ENCODE assay signal across 8 mouse cellular contexts in the genomic region with DNA sequence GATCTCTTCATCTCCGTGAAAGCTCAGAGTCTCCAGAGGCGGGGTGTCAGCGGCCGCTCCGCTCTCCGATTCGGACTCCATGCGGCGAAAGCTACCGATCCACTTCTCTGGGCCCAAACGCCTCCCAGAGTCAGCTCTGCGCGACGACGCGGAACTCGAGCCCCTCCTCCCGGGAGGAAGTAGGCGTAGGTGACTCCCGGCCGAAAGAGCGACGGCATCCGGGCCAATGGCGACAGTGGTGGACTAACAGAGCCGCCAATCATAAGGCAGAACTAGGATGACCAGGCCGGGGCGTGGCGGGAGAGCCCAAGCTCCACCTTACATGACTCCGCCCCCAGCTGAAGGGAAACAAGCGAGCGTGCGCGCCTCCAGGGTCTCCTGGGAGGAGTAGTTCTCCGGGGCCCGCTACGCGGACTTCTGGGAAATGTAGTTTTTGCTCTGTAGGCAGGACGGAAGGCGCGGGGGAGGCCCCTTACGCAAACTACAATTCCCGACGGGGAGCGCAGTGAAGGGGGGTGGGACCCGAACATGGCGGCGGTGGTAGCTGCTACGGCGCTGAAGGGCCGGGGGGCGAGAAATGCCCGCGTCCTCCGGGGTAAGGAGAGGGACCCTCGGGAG. TPM values are rescaled to one million over a fixed set of nuclear protein-coding genes. Genes with fewer than 3 reads are reported as not detected.
DNase-seq lines count a peak whose midpoint lies in the region; ATAC-seq lines count a peak whose summit lies in the region.

A gene (minus strand): TSS at position 196 of the 618 bp plus-strand sequence.
A gene (plus strand): TSS at position 388 of the 618 bp plus-strand sequence.

- peak within 1 kb of the TSS; percentile 18 for H3K27ac ChIP-seq in brown adipose tissue, adult 24 weeks (replicated peaks; ENCODE audit: low read depth, low read length)
- peak within 1 kb of the TSS; percentile 85 for H3K27ac ChIP-seq in heart, embryonic 13.5 days (replicated peaks)
- peak within 1 kb of the TSS; percentile 80 for H3K27ac ChIP-seq in liver, embryonic 12.5 days
- H3K27ac ChIP-seq in stomach, embryonic 15.5 days, result peak within 1 kb of the TSS; percentile 84

- H3K9me3 ChIP-seq in heart, embryonic 13.5 days, result no peaks in the 10 kb centered on the region
- no peaks in the 10 kb centered on the region for H3K9me3 ChIP-seq in liver, embryonic 12.5 days (replicated peaks)
- no peaks in the 10 kb centered on the region for H3K9me3 ChIP-seq in stomach, embryonic 15.5 days

- H3K4me2 ChIP-seq in heart, embryonic 13.5 days, result peak within 1 kb of the TSS; percentile 83
- H3K4me2 ChIP-seq in liver, embryonic 12.5 days, result peak within 1 kb of the TSS; percentile 95
- H3K4me2 ChIP-seq in stomach, embryonic 15.5 days, result peak within 1 kb of the TSS; percentile 68

- peaks cover 3% of the 10 kb centered on the region; the same call in 1 of the 2 replicates for H3K4me1 ChIP-seq in brown adipose tissue, adult 24 weeks (ENCODE audit: control insufficient read depth, insufficient read depth, insufficient read length, low read length)
- H3K4me1 ChIP-seq in heart, embryonic 13.5 days, result peaks cover 53% of the 10 kb centered on the region
- peaks cover 60% of the 10 kb centered on the region for H3K4me1 ChIP-seq in liver, embryonic 12.5 days
- H3K4me1 ChIP-seq in stomach, embryonic 15.5 days, result peaks cover 33% of the 10 kb centered on the region

- under 1% methylated on average over 56 of the region's 56 CpGs for WGBS in heart, embryonic 13.5 days
- WGBS in liver, embryonic 12.5 days (ENCODE audit: insufficient replicate concordance), result under 1% methylated on average over 56 of the region's 56 CpGs
- WGBS in stomach, embryonic 15.5 days, result 0% methylated on average over 56 of the region's 56 CpGs

- no peaks in the 10 kb centered on the region for H3K27me3 ChIP-seq in heart, embryonic 13.5 days (replicated peaks)
- H3K27me3 ChIP-seq in liver, embryonic 12.5 days (replicated peaks), result no peaks in the 10 kb centered on the region
- no peaks in the 10 kb centered on the region for H3K27me3 ChIP-seq in stomach, embryonic 15.5 days (replicated peaks)

- peaks cover 67% of the 10 kb centered on the region for H3K36me3 ChIP-seq in heart, embryonic 13.5 days
- peaks cover 57% of the 10 kb centered on the region for H3K36me3 ChIP-seq in liver, embryonic 12.5 days
- H3K36me3 ChIP-seq in stomach, embryonic 15.5 days, result peaks cover 44% of the 10 kb centered on the region

- ATAC-seq in heart, embryonic 13.5 days (ENCODE audit: extremely low read depth, insufficient number of reproducible peaks, low FRiP score, low TSS enrichment), result peak; percentile 96
- peak; percentile 94 for ATAC-seq in liver, embryonic 12.5 days
- ATAC-seq in stomach, embryonic 15.5 days (ENCODE audit: insufficient read depth, low FRiP score, low read depth), result peak; percentile 96

- DNase-seq in CD4-positive, CD25-positive, alpha-beta regulatory T cell, adult 2 months (ENCODE audit: low read depth, low spot score), result peak; percentile 100
- peak; percentile 97 for DNase-seq in fat pad, adult 2 months (ENCODE audit: extremely low read depth, low read depth, low spot score)
- DNase-seq in kidney, postnatal 10 days, result peak; percentile 100
- DNase-seq in natural killer cell, adult 2 months (ENCODE audit: low spot score in 2 of 2), result peak; percentile 100

- H3K4me3 ChIP-seq in brown adipose tissue, adult 24 weeks (ENCODE audit: insufficient read depth, low read depth, low read length), result peak within 1 kb of the TSS; percentile 78
- H3K4me3 ChIP-seq in heart, embryonic 13.5 days, result peak within 1 kb of the TSS; percentile 84
- H3K4me3 ChIP-seq in liver, embryonic 12.5 days, result peak within 1 kb of the TSS; percentile 70
- H3K4me3 ChIP-seq in stomach, embryonic 15.5 days (replicated peaks), result peak within 1 kb of the TSS; percentile 89

- H3K9ac ChIP-seq in heart, embryonic 13.5 days, result peak within 1 kb of the TSS; percentile 92
- H3K9ac ChIP-seq in liver, embryonic 12.5 days, result peak within 1 kb of the TSS; percentile 78
- H3K9ac ChIP-seq in stomach, embryonic 15.5 days, result peak within 1 kb of the TSS; percentile 74

RNA-seq across cellular contexts. Expression of the first gene that starts in this region (rescaled TPM):
- polyA plus RNA-seq in brown adipose tissue, adult 24 weeks (2012; ENCODE audit: insufficient read depth, insufficient read length, missing spikeins), result 66.7 and 77.7 TPM in 2 replicates
- polyA plus RNA-seq in heart, embryonic 13.5 days (2015; fragmentation: Nextera tagmentation; extraction: Ambion mirVana), result 164 and 188 TPM in 2 replicates
- polyA plus RNA-seq in liver, embryonic 12.5 days (2016; fragmentation: Nextera tagmentation; extraction: Ambion mirVana), result 119 and 120 TPM in 2 replicates
- polyA plus RNA-seq in stomach, embryonic 15.5 days (2015; fragmentation: Nextera tagmentation; extraction: Ambion mirVana), result 229 and 235 TPM in 2 replicates

RNA-seq across cellular contexts. Expression of the second gene that starts in this region (rescaled TPM):
- polyA plus RNA-seq in brown adipose tissue, adult 24 weeks (2012; ENCODE audit: insufficient read depth, insufficient read length, missing spikeins), result 117 and 146 TPM in 2 replicates
- 227 and 252 TPM in 2 replicates for polyA plus RNA-seq in heart, embryonic 13.5 days (2015; fragmentation: Nextera tagmentation; extraction: Ambion mirVana)
- polyA plus RNA-seq in liver, embryonic 12.5 days (2016; fragmentation: Nextera tagmentation; extraction: Ambion mirVana), result 45.7 and 48.7 TPM in 2 replicates
- 117 and 124 TPM in 2 replicates for polyA plus RNA-seq in stomach, embryonic 15.5 days (2015; fragmentation: Nextera tagmentation; extraction: Ambion mirVana)

Comparison
In these comparisons a context has a peak if more than half of its experiments do, and no peak if none do; other contexts are left out.
1. Peak in every context shown above with its lines: DNase-seq, ATAC-seq, H3K4me3 ChIP-seq and H3K27ac ChIP-seq.
2. H3K27ac ChIP-seq: peak in every context shown above with its lines; median percentile 85 in heart, embryonic 13.5 days; 84 in stomach, embryonic 15.5 days; 80 in liver, embryonic 12.5 days; 18 in brown adipose tissue, adult 24 weeks.